24 mouse cellular contexts compared by ENCODE assay signal in genomic region chr1:131233527-131233926, GRCm38 (mm10). TPM values are rescaled to one million over a fixed set of nuclear protein-coding genes. Genes with fewer than 3 reads are reported as not detected.
DNase-seq lines count a peak whose midpoint lies in the region; ATAC-seq and TF ChIP-seq lines count a peak whose summit lies in the region.
"Had no signal": no experiment of that assay in that cellular context is flagged by ENCODE, and none has a peak within 500 bp of the region (broad histone marks: within the 10 kb centered on the region; RNA-seq: fewer than 3 reads in every experiment).

No protein-coding gene starts in this region.

- peak overlapping the region; percentile 92 for H3K27ac ChIP-seq in heart, embryonic 11.5 days (ENCODE audit: low read depth, low read length)
- peak overlapping the region; percentile 48 to 86 for H3K27ac ChIP-seq in heart, embryonic 14.5 days (replicated peaks in 1 of 2; ENCODE audit: control insufficient read depth in 1 of 2, insufficient read depth in 1 of 2, low read depth in 2 of 2, low read length in 2 of 2)
- no peak overlapping the region for H3K27ac ChIP-seq in heart, postnatal 0 days (ENCODE audit: low read depth)
- H3K27ac ChIP-seq in ES-Bruce4 (ENCODE audit: insufficient read depth, low read length): no peak overlapping the region
- H3K27ac ChIP-seq: embryonic facial prominence, embryonic 12.5 days; embryonic facial prominence, embryonic 15.5 days; gastrocnemius, adult 2 months; hindbrain, embryonic 15.5 days had no signal

- H3K36me3 ChIP-seq in heart, embryonic 11.5 days (ENCODE audit: control insufficient read depth, insufficient read depth, low read length): no peaks in the 10 kb centered on the region
- no peaks in the 10 kb centered on the region for H3K36me3 ChIP-seq in heart, embryonic 14.5 days (ENCODE audit: control insufficient read depth, insufficient read depth, low read length)
- H3K36me3 ChIP-seq in heart, postnatal 0 days (replicated peaks; ENCODE audit: control insufficient read depth, insufficient read depth, low read length): no peaks in the 10 kb centered on the region
- no peaks in the 10 kb centered on the region for H3K36me3 ChIP-seq in ES-Bruce4 (ENCODE audit: control insufficient read depth, insufficient read depth, low read length, poor library complexity, severe bottlenecking)
- H3K36me3 ChIP-seq: embryonic facial prominence, embryonic 12.5 days; embryonic facial prominence, embryonic 15.5 days; hindbrain, embryonic 15.5 days had no signal

- DNase-seq in heart, postnatal 14 days: no peak
- DNase-seq in heart, adult 9 months (ENCODE audit: low spot score in 2 of 2): no peak
- DNase-seq in heart, postnatal 0 days (ENCODE audit: low spot score): no peak
- no peak for DNase-seq in heart, adult 8-10 months (ENCODE audit: low spot score)
- DNase-seq: adrenal gland, adult 2 months; adrenal gland, postnatal 14 days; B cell, adult 2 months; cerebellum, adult 11 months; cerebellum, adult 2 months; cerebellum, adult 9-11 months; cerebellum, postnatal 25 days; forebrain, postnatal 0 days; gastrocnemius, adult 2 months; gastrocnemius, postnatal 14 days; heart, postnatal 10 days; kidney, adult 2 months had no signal

- WGBS in heart, embryonic 11.5 days (ENCODE audit: insufficient replicate concordance): 11% methylated on average over 12 of the region's 12 CpGs
- 7% methylated on average over 12 of the region's 12 CpGs for WGBS in heart, embryonic 14.5 days
- WGBS in heart, postnatal 0 days: 14% methylated on average over 12 of the region's 12 CpGs

- ATAC-seq in heart, embryonic 11.5 days (replicated peaks; ENCODE audit: insufficient number of reproducible peaks, low FRiP score, low TSS enrichment): peak; percentile 52
- no peak; the same call in 1 of the 2 replicates for ATAC-seq in heart, embryonic 14.5 days (ENCODE audit: insufficient number of reproducible peaks, insufficient read depth, low FRiP score, low read depth)
- ATAC-seq in heart, postnatal 0 days (ENCODE audit: insufficient read depth, low read depth): no peak
- ATAC-seq: forebrain, embryonic 14.5 days; forebrain, postnatal 0 days; intestine, postnatal 0 days had no signal

- peak overlapping the region; percentile 69 for H3K9ac ChIP-seq in heart, embryonic 11.5 days (ENCODE audit: low read depth, low read length)
- peak overlapping the region; percentile 69 for H3K9ac ChIP-seq in heart, embryonic 14.5 days (ENCODE audit: low read length)
- H3K9ac ChIP-seq in heart, postnatal 0 days (replicated peaks; ENCODE audit: low read depth, low read length): no peak overlapping the region
- no peak overlapping the region for H3K9ac ChIP-seq in ES-Bruce4 (ENCODE audit: low read depth, poor library complexity, severe bottlenecking)
- H3K9ac ChIP-seq: embryonic facial prominence, embryonic 12.5 days; embryonic facial prominence, embryonic 15.5 days; forebrain, postnatal 0 days; hindbrain, embryonic 15.5 days had no signal

- intact Hi-C loops in heart, postnatal 14 days (cut with DNase I): no loop called here

- TF ChIP-seq EP300 in heart, postnatal 0 days (IDR thresholded peaks at IDR 0.05; ENCODE audit: low read depth): no peak
- TF ChIP-seq EP300 in ES-Bruce4 (IDR thresholded peaks at IDR 0.05; ENCODE audit: insufficient read depth, low read depth, low read length): no peak

- no peak for TF ChIP-seq POLR2A in ES-Bruce4 (IDR thresholded peaks at IDR 0.05; ENCODE audit: insufficient read depth, low read length)

- peak overlapping the region; percentile 47 for H3K4me3 ChIP-seq in heart, embryonic 11.5 days (ENCODE audit: low read depth, low read length)
- peak overlapping the region; percentile 27 to 34 for H3K4me3 ChIP-seq in heart, embryonic 14.5 days (ENCODE audit: control insufficient read depth in 1 of 2, insufficient read depth in 1 of 2, low read depth in 1 of 2, low read length in 2 of 2)
- H3K4me3 ChIP-seq in heart, postnatal 0 days (ENCODE audit: low read depth, low read length): no peak overlapping the region
- H3K4me3 ChIP-seq in ES-Bruce4 (ENCODE audit: low read depth, low read length): peak overlapping the region; percentile 7; the same call in 1 of the 2 replicates
- H3K4me3 ChIP-seq: embryonic facial prominence, embryonic 12.5 days; embryonic facial prominence, embryonic 15.5 days; gastrocnemius, adult 2 months; hindbrain, embryonic 15.5 days had no signal

- H3K4me2 ChIP-seq in heart, embryonic 11.5 days: peak overlapping the region; percentile 70
- peak overlapping the region; percentile 62 for H3K4me2 ChIP-seq in heart, embryonic 14.5 days (ENCODE audit: low read length)
- peak overlapping the region; percentile 23; the same call in 1 of the 2 replicates for H3K4me2 ChIP-seq in heart, postnatal 0 days (ENCODE audit: low read depth, low read length)
- H3K4me2 ChIP-seq: embryonic facial prominence, embryonic 12.5 days; embryonic facial prominence, embryonic 15.5 days; hindbrain, embryonic 15.5 days had no signal

- no peaks in the 10 kb centered on the region for H3K27me3 ChIP-seq in heart, embryonic 11.5 days (ENCODE audit: control insufficient read depth, insufficient read depth, low read length)
- H3K27me3 ChIP-seq in heart, embryonic 14.5 days (ENCODE audit: control insufficient read depth, insufficient read depth, low read length): no peaks in the 10 kb centered on the region
- no peaks in the 10 kb centered on the region for H3K27me3 ChIP-seq in heart, postnatal 0 days (ENCODE audit: control insufficient read depth, insufficient read depth, low read length)
- no peaks in the 10 kb centered on the region for H3K27me3 ChIP-seq in ES-Bruce4 (ENCODE audit: control insufficient read depth, insufficient read depth, low read length, poor library complexity, severe bottlenecking)
- H3K27me3 ChIP-seq: embryonic facial prominence, embryonic 12.5 days; embryonic facial prominence, embryonic 15.5 days; hindbrain, embryonic 15.5 days had no signal

- no peaks in the 10 kb centered on the region for H3K9me3 ChIP-seq in heart, embryonic 11.5 days (replicated peaks; ENCODE audit: control insufficient read depth, low read length)
- H3K9me3 ChIP-seq in heart, embryonic 14.5 days (ENCODE audit: control insufficient read depth, low read length): no peaks in the 10 kb centered on the region
- no peaks in the 10 kb centered on the region for H3K9me3 ChIP-seq in heart, postnatal 0 days (replicated peaks; ENCODE audit: control insufficient read depth, low read length)
- H3K9me3 ChIP-seq in ES-Bruce4 (replicated peaks; ENCODE audit: control insufficient read depth, insufficient read depth, low read length, poor library complexity, severe bottlenecking): no peaks in the 10 kb centered on the region
- H3K9me3 ChIP-seq: embryonic facial prominence, embryonic 12.5 days; embryonic facial prominence, embryonic 15.5 days; hindbrain, embryonic 15.5 days had no signal

- H3K4me1 ChIP-seq in heart, embryonic 11.5 days (ENCODE audit: control insufficient read depth, insufficient read depth, low read length): peaks cover 46% of the 10 kb centered on the region
- H3K4me1 ChIP-seq in heart, embryonic 14.5 days (ENCODE audit: control insufficient read depth in 2 of 2, insufficient read depth in 2 of 2, low read length in 2 of 2): peaks cover 36 to 50% of the 10 kb centered on the region in 2 experiments
- peaks cover 21% of the 10 kb centered on the region for H3K4me1 ChIP-seq in heart, postnatal 0 days (ENCODE audit: control insufficient read depth, insufficient read depth)
- peaks cover 2% of the 10 kb centered on the region for H3K4me1 ChIP-seq in ES-Bruce4 (ENCODE audit: control insufficient read depth, insufficient read depth, low read length)

- TF ChIP-seq CTCF in heart, postnatal 0 days (IDR thresholded peaks at IDR 0.05; ENCODE audit: low read depth): no peak
- TF ChIP-seq CTCF in ES-Bruce4 (IDR thresholded peaks at IDR 0.05; ENCODE audit: low read depth, low read length): no peak

RNA-seq across cellular contexts. Expression of gene Rassf5, which starts 11.5 kb away (rescaled TPM):
- 38.1 and 39.1 TPM in 2 replicates for polyA plus RNA-seq in heart, embryonic 11.5 days (2014; fragmentation: Nextera tagmentation; extraction: Ambion mirVana)
- total RNA-seq in heart, postnatal 14 days (2021): 1 to 10 TPM; 2.4 to 5.1 TPM
- 10.7 and 19.3 TPM in 2 replicates for polyA plus RNA-seq in heart, embryonic 14.5 days (2014; fragmentation: Nextera tagmentation; extraction: Ambion mirVana)
- 3.3 and 23.4 TPM in 2 replicates for total RNA-seq in heart, postnatal 0 days (2014; rRNA removed; ENCODE audit: low replicate concordance)
- 2.9 and 3.3 TPM in 2 replicates for polyA plus RNA-seq in heart, postnatal 0 days (2015; fragmentation: Nextera tagmentation; extraction: Ambion mirVana)
- total RNA-seq in heart, adult 8-10 months (2022): 1 to 10 TPM; 1.4 to 2.6 (median 1.5) TPM
- polyA plus RNA-seq in ES-Bruce4 (2011; ENCODE audit: insufficient read depth, insufficient read length, low read depth, missing spikeins): 0.45 and 1.1 TPM in 2 replicates

RNA-seq across cellular contexts. Expression of gene Ikbke, which starts 45.9 kb away (rescaled TPM):
- polyA plus RNA-seq in heart, embryonic 11.5 days (2014; fragmentation: Nextera tagmentation; extraction: Ambion mirVana): 1.3 and 2.4 TPM in 2 replicates
- 1 to 10 TPM; 2.2 to 3.0 TPM for total RNA-seq in heart, postnatal 14 days (2021)
- polyA plus RNA-seq in heart, embryonic 14.5 days (2014; fragmentation: Nextera tagmentation; extraction: Ambion mirVana): 2.3 and 2.6 TPM in 2 replicates
- total RNA-seq in heart, postnatal 0 days (2014; rRNA removed; ENCODE audit: low replicate concordance): 2.6 and 6.2 TPM in 2 replicates
- 1.3 and 1.5 TPM in 2 replicates for polyA plus RNA-seq in heart, postnatal 0 days (2015; fragmentation: Nextera tagmentation; extraction: Ambion mirVana)
- total RNA-seq in heart, adult 8-10 months (2022): 1 to 10 TPM in 3 of 4 experiments, under 1 TPM in 1; 0.95 to 1.4 (median 1.1) TPM
- 4.0 and 5.2 TPM in 2 replicates for polyA plus RNA-seq in ES-Bruce4 (2011; ENCODE audit: insufficient read depth, insufficient read length, low read depth, missing spikeins)

Comparison
In these comparisons a context has a peak if more than half of its experiments do, and no peak if none do; other contexts are left out.
1. H3K27ac ChIP-seq: peak in heart, embryonic 11.5 days (single experiment) and heart, embryonic 14.5 days (2 of 2); none in heart, postnatal 0 days (single experiment) and ES-Bruce4 (single experiment).
2. H3K9ac ChIP-seq: peak in heart, embryonic 11.5 days (single experiment) and heart, embryonic 14.5 days (single experiment); none in heart, postnatal 0 days (single experiment) and ES-Bruce4 (single experiment).
3. Peak in every context shown above with its lines, with median percentiles within 50 percentile points of each other: H3K4me2 ChIP-seq.